Mouse (Mus musculus): Measurements from ENCODE around the gene Tmem235. TPM values are rescaled to one million over a fixed set of nuclear protein-coding genes. Genes with fewer than 3 reads are reported as not detected.

Tmem235 gene
- polyA plus RNA-seq, 1 experiment = not detected

GRCm38 (mm10) chr11:117888853-117889822 lies 28.6 kb downstream of the Tmem235 start:
- DNase-seq (ENCODE audit: extremely low spot score in 1 of 2, low spot score in 1 of 2) = peak in 1 of 2 experiments; percentile 50

- no peak for DNase-seq (ENCODE audit: extremely low spot score in 1 of 2, low spot score in 1 of 2)
Measured at GRCm38 (mm10) chr11:117889887-117890340, 29.4 kb downstream of the Tmem235 start.

DNA sequence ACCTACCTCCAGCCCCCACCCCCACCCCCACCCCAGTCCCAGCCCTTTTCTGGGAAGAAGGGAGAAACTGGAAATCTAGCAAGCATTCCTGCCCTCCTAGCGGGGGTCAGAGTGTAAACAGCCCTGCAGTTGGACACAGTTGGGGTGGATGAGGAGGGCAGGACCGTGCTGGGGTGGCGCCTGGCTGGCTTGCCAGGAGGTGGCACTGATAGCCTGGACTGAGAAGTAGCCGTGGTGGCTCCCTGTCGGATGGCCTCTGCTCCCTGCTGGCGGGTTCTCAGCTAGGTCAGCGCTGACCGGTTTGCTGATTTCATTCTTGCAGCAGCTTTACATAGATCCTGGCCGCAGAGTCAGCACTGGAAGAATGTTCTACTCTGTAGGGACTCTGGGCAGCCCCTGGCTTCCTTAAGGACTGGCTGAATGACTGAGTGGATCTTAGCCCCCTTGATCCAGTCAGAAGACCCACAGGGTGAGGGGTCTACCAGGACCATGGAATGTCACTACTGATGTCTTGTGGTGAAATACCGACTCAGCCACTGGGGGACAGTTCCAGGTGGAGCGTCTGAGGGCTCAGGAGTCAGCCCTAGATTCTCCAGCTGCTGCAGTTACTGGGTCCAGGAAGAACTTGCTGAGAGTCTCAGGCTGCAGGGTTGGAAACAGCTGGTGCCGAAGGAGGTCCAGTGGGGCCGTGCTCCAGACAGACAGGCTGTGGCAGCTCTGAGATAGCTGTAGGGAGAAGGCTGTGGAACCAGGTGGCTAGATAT lies 30.1 kb downstream of the Tmem235 start:
- DNase-seq (ENCODE audit: extremely low spot score in 1 of 2, low spot score in 1 of 2) = no peak

GRCm38 (mm10) chr11:117891581-117892175 lies 31.1 kb downstream of the Tmem235 start:
- DNase-seq (ENCODE audit: extremely low spot score in 1 of 2, low spot score in 1 of 2) = no peak

DNA sequence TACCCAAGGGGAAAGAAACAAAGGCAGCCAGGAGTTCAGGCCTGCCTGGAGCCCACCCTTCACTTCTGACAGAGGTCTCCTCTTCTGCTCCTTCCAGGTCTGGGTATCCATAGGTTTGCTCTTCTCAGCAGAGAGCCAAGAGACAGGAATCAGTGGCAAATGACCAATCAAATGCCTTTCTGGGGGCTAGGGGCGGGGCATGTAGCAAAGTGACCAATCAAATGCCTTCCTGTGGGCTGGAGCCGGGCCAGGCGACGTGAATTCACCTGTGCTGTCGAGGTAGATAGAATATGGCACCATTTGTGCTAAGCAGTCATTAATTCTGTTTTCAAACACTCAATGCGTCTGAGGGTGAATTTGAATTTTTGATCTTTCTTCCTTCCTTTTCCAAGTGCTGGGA lies 31.6 kb downstream of the Tmem235 start:
- DNase-seq (ENCODE audit: extremely low spot score in 1 of 2, low spot score in 1 of 2) = no peak

- DNase-seq (ENCODE audit: extremely low spot score in 1 of 2, low spot score in 1 of 2) = no peak
Measured at GRCm38 (mm10) chr11:117894676-117895075, 34.1 kb downstream of the Tmem235 start.

DNA sequence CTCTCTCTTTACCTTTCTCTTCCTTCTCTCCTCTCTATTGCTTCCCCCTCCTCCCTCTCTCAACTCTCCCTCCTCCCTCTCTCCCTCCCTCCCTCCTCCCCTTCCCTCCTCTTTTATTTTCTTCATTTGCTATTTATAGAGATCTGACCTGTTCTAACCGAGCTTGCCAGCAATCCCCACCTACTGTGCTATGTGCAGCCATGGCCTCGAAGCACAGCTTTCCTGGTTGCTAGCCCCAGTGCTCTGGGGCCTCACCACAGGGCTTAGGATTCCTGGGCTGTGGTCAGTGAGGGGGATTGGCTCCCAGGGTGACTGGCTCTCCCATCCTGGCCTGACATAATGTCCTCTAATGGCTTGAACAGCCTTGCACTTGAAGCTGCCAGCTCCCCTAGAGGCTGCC lies 36.0 kb downstream of the Tmem235 start:
- no peak for DNase-seq (ENCODE audit: extremely low spot score in 1 of 2, low spot score in 1 of 2)

DNA sequence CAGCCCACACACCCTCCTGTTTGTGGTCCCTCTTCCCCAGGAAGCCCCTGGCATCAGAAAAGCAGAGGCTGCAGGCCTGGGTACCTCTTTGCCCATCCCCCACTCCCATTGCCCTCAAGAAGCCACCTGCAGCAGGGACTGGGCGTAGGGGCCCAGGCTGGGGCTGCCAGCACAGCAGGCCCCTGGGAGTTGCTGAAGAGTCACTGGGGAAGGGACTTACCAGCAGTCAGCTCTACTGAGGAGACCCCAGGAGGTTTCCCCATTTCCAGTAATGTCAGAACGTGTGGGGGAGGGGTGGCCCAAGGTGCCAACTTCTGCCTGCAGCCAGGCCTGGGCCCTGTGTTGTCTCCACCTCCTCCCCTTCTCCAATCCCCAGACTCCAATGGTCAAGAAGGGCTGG lies 41.7 kb downstream of the Tmem235 start:
- DNase-seq (ENCODE audit: extremely low spot score in 1 of 2, low spot score in 1 of 2) = no peak

- DNase-seq (ENCODE audit: extremely low spot score in 1 of 2, low spot score in 1 of 2) = no peak
Measured at GRCm38 (mm10) chr11:117904442-117904841, 43.9 kb downstream of the Tmem235 start.

GRCm38 (mm10) chr11:117909337-117909736 lies 48.8 kb downstream of the Tmem235 start:
- no peak for DNase-seq (ENCODE audit: extremely low spot score in 1 of 2, low spot score in 1 of 2)

DNA sequence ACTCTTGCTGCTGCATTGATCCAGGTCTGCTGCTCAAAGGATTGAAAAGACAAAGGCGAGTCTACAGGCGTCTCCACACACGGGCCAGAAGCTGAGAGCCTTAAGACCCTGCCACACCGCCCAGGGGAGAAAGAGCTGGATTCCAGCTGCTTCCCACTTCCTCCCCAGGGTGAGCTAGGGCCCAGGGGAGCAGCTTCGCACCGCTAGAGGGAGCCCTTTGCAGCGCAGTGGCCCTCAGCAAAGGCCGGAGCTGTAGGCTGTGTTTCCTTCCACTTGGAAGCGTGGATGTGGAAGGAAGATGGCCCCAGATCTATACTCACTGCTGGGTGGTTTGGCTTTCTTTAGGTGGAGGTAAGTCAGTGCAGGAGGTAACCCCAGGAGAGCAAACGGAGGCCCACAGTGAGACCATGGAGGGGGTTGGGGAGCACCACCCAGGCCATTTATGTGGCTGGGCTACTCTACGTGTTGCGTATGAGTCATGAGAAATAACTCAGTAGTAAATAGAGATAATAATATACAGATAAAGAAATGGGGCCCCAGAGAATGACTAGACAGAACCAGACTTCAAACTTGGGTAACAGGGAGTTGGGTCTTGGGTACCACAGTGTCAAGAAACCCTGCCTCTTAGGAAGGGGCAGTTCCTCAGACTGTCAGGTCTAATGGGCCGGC lies 52.3 kb downstream of the Tmem235 start:
- DNase-seq (ENCODE audit: extremely low spot score in 1 of 2, low spot score in 1 of 2) = peak in 1 of 2 experiments; percentile 88

DNA sequence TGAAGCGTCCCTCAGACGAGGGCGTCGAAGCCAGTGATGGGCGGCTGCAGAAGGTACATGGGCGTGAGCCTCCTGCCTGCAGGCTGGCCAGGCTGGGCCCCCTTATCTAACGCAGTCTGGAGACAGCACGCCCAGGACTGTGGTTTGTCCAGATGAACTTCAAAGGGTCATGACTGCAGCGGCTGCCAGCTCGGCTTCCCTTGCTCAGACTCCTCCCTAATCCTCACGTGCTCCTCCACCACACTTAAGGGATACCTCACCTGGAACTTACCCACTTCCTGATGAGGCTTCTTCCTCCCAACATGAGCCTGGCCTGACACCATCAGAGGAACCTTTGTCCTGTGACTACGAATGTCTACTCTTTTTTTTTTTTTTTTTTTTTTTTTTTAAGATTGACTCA lies 54.0 kb downstream of the Tmem235 start:
- DNase-seq (ENCODE audit: extremely low spot score in 1 of 2, low spot score in 1 of 2) = no peak

Other genes with a start within 250 kb of the Tmem235 start
- gene Tnrc6c, start 206.5 kb upstream of the Tmem235 start, polyA plus RNA-seq (2012; rRNA removed) = 44.4 and 56.5 TPM in 2 replicates
- 0.42 and 0.50 TPM in 2 replicates for gene Tmc8, start 78.7 kb upstream of the Tmem235 start, polyA plus RNA-seq (2012; rRNA removed)
- gene Tmc6, start 78.6 kb upstream of the Tmem235 start, polyA plus RNA-seq (2012; rRNA removed) = 7.1 and 7.2 TPM in 2 replicates
- 0.23 and 0.32 TPM in 2 replicates for gene 6030468B19Rik, start 63.1 kb upstream of the Tmem235 start, polyA plus RNA-seq (2012; rRNA removed)
- 0.61 and 1.3 TPM in 2 replicates for gene Gm20708, start 51.1 kb upstream of the Tmem235 start, polyA plus RNA-seq (2012; rRNA removed)
- gene Syngr2, start 51.1 kb upstream of the Tmem235 start, polyA plus RNA-seq (2012; rRNA removed) = 11.0 and 11.9 TPM in 2 replicates
- 4.1 and 4.3 TPM in 2 replicates for gene Afmid, start 34.8 kb upstream of the Tmem235 start, polyA plus RNA-seq (2012; rRNA removed)
- 1.5 and 1.6 TPM in 2 replicates for gene Tk1, start 34.7 kb upstream of the Tmem235 start, polyA plus RNA-seq (2012; rRNA removed)
- gene Birc5, start 11.5 kb upstream of the Tmem235 start, polyA plus RNA-seq (2012; rRNA removed) = 2.8 and 3.4 TPM in 2 replicates
- 9.0 and 9.1 TPM in 2 replicates for gene Tha1, start 12.7 kb downstream of the Tmem235 start, polyA plus RNA-seq (2012; rRNA removed)
- 4.5 and 5.8 TPM in 2 replicates for gene Socs3, start 109.3 kb downstream of the Tmem235 start, polyA plus RNA-seq (2012; rRNA removed)
- 69.6 and 74.3 TPM in 2 replicates for gene Pgs1, start 125.5 kb downstream of the Tmem235 start, polyA plus RNA-seq (2012; rRNA removed)